Mouse (Mus musculus) forebrain, embryonic 14.5 days (tissue): ENCODE data around the gene Wnt3a. TPM values are rescaled to one million over a fixed set of nuclear protein-coding genes. Genes with fewer than 3 reads are reported as not detected.

Experiments
- ATAC-seq: fragments of 200-750 bp; cut with Nextera tagmentation; 2 replicates; pipeline ENCODE4 v1.8.0; 2017; ENCODE audit warnings: mild to moderate bottlenecking, moderate library complexity
- DNase-seq: peaks from one replicate; pipeline ENCODE4 v3.0.0-alpha.2; 2015; ENCODE audit warnings: low spot score
- H3K27ac ChIP-seq: fragments of 300-500 bp; sonication (generic); 2 replicates; pipeline ENCODE4 v1.5.1; 2014; ENCODE audit warnings: low read depth, mild to moderate bottlenecking, control low read depth, low read length, moderate library complexity
- H3K27me3 ChIP-seq: fragments of 300-500 bp; sonication (generic); replicated peaks from 2 replicates; pipeline ENCODE4 v1.6.1; 2014; ENCODE audit warnings: low read length, control low read depth, mixed read lengths; ENCODE audit not compliant: control insufficient read depth, insufficient read depth
- H3K36me3 ChIP-seq: fragments of 300-500 bp; sonication (generic); 2 replicates; pipeline ENCODE4 v1.6.1; 2014; ENCODE audit warnings: low read length, control low read depth; ENCODE audit not compliant: control insufficient read depth, insufficient read depth
- H3K4me1 ChIP-seq: fragments of 300-500 bp; sonication (generic); 2 replicates; pipeline ENCODE4 v1.6.1; 2014; ENCODE audit warnings: antibody characterized with exemption, low read length, control low read depth; ENCODE audit not compliant: control insufficient read depth, insufficient read depth
- H3K4me2 ChIP-seq: fragments of 300-500 bp; sonication (generic); 2 replicates; pipeline ENCODE4 v1.6.1; 2014; ENCODE audit warnings: mild to moderate bottlenecking, control low read depth, low read length
- H3K4me3 ChIP-seq: fragments of 300-500 bp; sonication (generic); 2 replicates; pipeline ENCODE4 v1.5.1; 2014; ENCODE audit warnings: low read depth, low read length, control low read depth
- H3K9ac ChIP-seq: fragments of 300-500 bp; sonication (generic); 2 replicates; pipeline ENCODE4 v1.6.1; 2014; ENCODE audit warnings: mild to moderate bottlenecking, low read length, control low read depth, moderate library complexity
- H3K9me3 ChIP-seq: fragments of 300-500 bp; sonication (generic); replicated peaks from 2 replicates; pipeline ENCODE4 v1.6.1; 2016; ENCODE audit warnings: low read length, control low read depth, mixed read lengths; ENCODE audit not compliant: control insufficient read depth
- WGBS: fragments of 180-500 bp; shearing (Covaris S2); extraction: QIAGEN DNeasy Blood & Tissue Kit; methylation state at CpG from one replicate; pipeline ENCODE4 v1.1.7; 2014; 5-methylcytosine and 5-hydroxymethylcytosine counted together
- polyA plus RNA-seq: library from polyadenylated mRNA; unstranded; fragments of >200 nt; fragmentation: Nextera tagmentation; extraction: Ambion mirVana; gene quantifications from 2 replicates; pipeline ENCODE4 v1.2.1, GENCODE M21; 2014

Wnt3a gene
- polyA plus RNA-seq, 1 experiment from 2014 or later = 1.1 TPM

GRCm38 (mm10) chr11:59262308-59262707 lies 28.2 kb downstream of the Wnt3a start:
- no peaks in the 10 kb centered on the region for H3K36me3 ChIP-seq
- H3K9me3 ChIP-seq = no peaks in the 10 kb centered on the region
- peaks cover 14% of the 10 kb centered on the region for H3K27me3 ChIP-seq
- H3K9ac ChIP-seq = no peak overlapping the region
- no peak for DNase-seq
- H3K4me3 ChIP-seq = no peak overlapping the region
- H3K27ac ChIP-seq = no peak overlapping the region
- peaks cover 4% of the 10 kb centered on the region; the same call in 1 of the 2 replicates for H3K4me1 ChIP-seq
- no peak for ATAC-seq
- no peak overlapping the region for H3K4me2 ChIP-seq

GRCm38 (mm10) chr11:59260706-59261493 lies 29.7 kb downstream of the Wnt3a start:
- no peak overlapping the region for H3K4me2 ChIP-seq
- no peak overlapping the region for H3K9ac ChIP-seq
- DNase-seq (no peak), ATAC-seq (no peak)
- no peaks in the 10 kb centered on the region for H3K9me3 ChIP-seq
- no peak overlapping the region for H3K27ac ChIP-seq
- no peak overlapping the region for H3K4me3 ChIP-seq
- H3K36me3 ChIP-seq = no peaks in the 10 kb centered on the region
- H3K27me3 ChIP-seq = peaks cover 14% of the 10 kb centered on the region
- H3K4me1 ChIP-seq = peaks cover 4% of the 10 kb centered on the region; the same call in 1 of the 2 replicates
- 85% methylated on average over 10 of the region's 10 CpGs for WGBS

GRCm38 (mm10) chr11:59259647-59260046 lies 30.9 kb downstream of the Wnt3a start:
- H3K9ac ChIP-seq = no peak overlapping the region
- H3K4me2 ChIP-seq = no peak overlapping the region
- no peak overlapping the region for H3K27ac ChIP-seq
- H3K9me3 ChIP-seq = no peaks in the 10 kb centered on the region
- H3K4me1 ChIP-seq = peaks cover 3% of the 10 kb centered on the region; the same call in 1 of the 2 replicates
- H3K36me3 ChIP-seq = no peaks in the 10 kb centered on the region
- DNase-seq (no peak), ATAC-seq (no peak)
- 86% methylated on average over 7 of the region's 7 CpGs for WGBS
- no peak overlapping the region for H3K4me3 ChIP-seq
- peaks cover 4% of the 10 kb centered on the region; the same call in 1 of the 2 replicates for H3K27me3 ChIP-seq

- Histone ChIP-seq H3K9me3 (no peaks in the 10 kb centered on the region), H3K27me3 (no peaks in the 10 kb centered on the region), H3K4me3 (no peak overlapping the region), H3K4me2 (no peak overlapping the region), H3K4me1 (no peaks in the 10 kb centered on the region), H3K36me3 (no peaks in the 10 kb centered on the region), H3K9ac (no peak overlapping the region), H3K27ac (no peak overlapping the region)
- ATAC-seq (no peak), DNase-seq (no peak)
- WGBS = 72% methylated on average over 10 of the region's 10 CpGs
Observed at GRCm38 (mm10) chr11:59248101-59248500, 42.5 kb downstream of the Wnt3a start.

GRCm38 (mm10) chr11:59243856-59244255 lies 46.7 kb downstream of the Wnt3a start:
- 53% methylated on average over 6 of the region's 6 CpGs for WGBS
- Histone ChIP-seq H3K27me3 (no peaks in the 10 kb centered on the region), H3K4me3 (no peak overlapping the region), H3K27ac (no peak overlapping the region), H3K9me3 (no peaks in the 10 kb centered on the region), H3K36me3 (no peaks in the 10 kb centered on the region), H3K9ac (no peak overlapping the region), H3K4me2 (no peak overlapping the region), H3K4me1 (peaks cover 5% of the 10 kb centered on the region; the same call in 1 of the 2 replicates)
- ATAC-seq (no peak), DNase-seq (no peak)

GRCm38 (mm10) chr11:59241841-59242240 lies 48.7 kb downstream of the Wnt3a start:
- DNase-seq = no peak
- H3K9me3 ChIP-seq = no peaks in the 10 kb centered on the region
- WGBS = 70% methylated on average over 3 of the region's 3 CpGs

GRCm38 (mm10) chr11:59239796-59240195 lies 50.8 kb downstream of the Wnt3a start:
- H3K4me2 ChIP-seq = no peak overlapping the region
- WGBS = 83% methylated on average over 4 of the region's 4 CpGs
- DNase-seq (no peak), ATAC-seq (no peak)
- H3K27me3 ChIP-seq = no peaks in the 10 kb centered on the region
- H3K4me3 ChIP-seq = no peak overlapping the region
- H3K9ac ChIP-seq = no peak overlapping the region
- peaks cover 9% of the 10 kb centered on the region for H3K4me1 ChIP-seq
- no peaks in the 10 kb centered on the region for H3K9me3 ChIP-seq
- no peak overlapping the region for H3K27ac ChIP-seq
- H3K36me3 ChIP-seq = no peaks in the 10 kb centered on the region

More at GRCm38 (mm10) chr11:59241841-59242240, 48.7 kb downstream of the Wnt3a start:
- H3K4me3 ChIP-seq = no peak overlapping the region
- H3K27ac ChIP-seq = no peak overlapping the region
- no peak overlapping the region for H3K4me2 ChIP-seq
- H3K27me3 ChIP-seq = no peaks in the 10 kb centered on the region
- H3K4me1 ChIP-seq = peaks cover 9% of the 10 kb centered on the region
- no peak overlapping the region for H3K9ac ChIP-seq
- ATAC-seq = no peak
- H3K36me3 ChIP-seq = no peaks in the 10 kb centered on the region

GRCm38 (mm10) chr11:59239428-59239785 lies 51.1 kb downstream of the Wnt3a start:
- Histone ChIP-seq H3K9ac (no peak overlapping the region), H3K4me1 (peaks cover 9% of the 10 kb centered on the region), H3K4me2 (no peak overlapping the region), H3K36me3 (no peaks in the 10 kb centered on the region), H3K27me3 (no peaks in the 10 kb centered on the region), H3K27ac (no peak overlapping the region), H3K9me3 (no peaks in the 10 kb centered on the region), H3K4me3 (no peak overlapping the region)
- no peak for ATAC-seq
- DNase-seq = no peak
- 54% methylated on average over 4 of the region's 4 CpGs for WGBS
